Mouse (Mus musculus) olfactory bulb, adult 2 months (tissue): ENCODE measurements around the gene Tchh. TPM values are rescaled to one million over a fixed set of nuclear protein-coding genes. Genes with fewer than 3 reads are reported as not detected.
"Not testable (repeated sequence)": the region's sequence is repeated elsewhere in the genome, so short reads cannot be mapped to it uniquely, and the experiment has no call there.

ENCODE experiments used
- H3K27ac ChIP-seq: fragments of 200-500 bp; 2 replicates; pipeline ENCODE4 v1.5.1; 2012; ENCODE audit warnings: low read depth, low read length; ENCODE audit not compliant: insufficient read depth
- H3K4me1 ChIP-seq: fragments of 200-500 bp; 2 replicates; pipeline ENCODE4 v1.6.1; 2012; ENCODE audit warnings: low read length; ENCODE audit not compliant: control insufficient read depth, insufficient read depth
- H3K4me3 ChIP-seq: fragments of 200-500 bp; 2 replicates; pipeline ENCODE4 v1.5.1; 2012; ENCODE audit warnings: mild to moderate bottlenecking, low read depth, low read length, moderate library complexity; ENCODE audit not compliant: insufficient read depth
- CTCF ChIP-seq: fragments of 200-500 bp; IDR thresholded peaks from 2 replicates; pipeline ENCODE4 v1.5.1; 2012; ENCODE audit warnings: low read depth, mild to moderate bottlenecking, low read length, moderate library complexity; ENCODE audit not compliant: insufficient read depth
- POLR2A ChIP-seq: fragments of 200-500 bp; IDR thresholded peaks from 2 replicates; pipeline ENCODE4 v1.6.1; 2012; ENCODE audit warnings: mild to moderate bottlenecking, low read depth, low read length, moderate library complexity; ENCODE audit not compliant: insufficient read depth
- WGBS: fragments of 180-500 bp; shearing (Covaris S2); methylation state at CpG from one replicate; pipeline ENCODE4 v1.1.7; 2018; 5-methylcytosine and 5-hydroxymethylcytosine counted together
- polyA plus RNA-seq: library from polyadenylated mRNA; stranded (reverse); fragments of >200 nt; gene quantifications from 2 replicates; pipeline ENCODE4 v1.2.4, GENCODE M21; 2012; ENCODE audit warnings: low replicate concordance; ENCODE audit not compliant: missing spikeins, insufficient read depth, insufficient read length

The Tchh gene
- polyA plus RNA-seq, 1 experiment = not detected

DNA sequence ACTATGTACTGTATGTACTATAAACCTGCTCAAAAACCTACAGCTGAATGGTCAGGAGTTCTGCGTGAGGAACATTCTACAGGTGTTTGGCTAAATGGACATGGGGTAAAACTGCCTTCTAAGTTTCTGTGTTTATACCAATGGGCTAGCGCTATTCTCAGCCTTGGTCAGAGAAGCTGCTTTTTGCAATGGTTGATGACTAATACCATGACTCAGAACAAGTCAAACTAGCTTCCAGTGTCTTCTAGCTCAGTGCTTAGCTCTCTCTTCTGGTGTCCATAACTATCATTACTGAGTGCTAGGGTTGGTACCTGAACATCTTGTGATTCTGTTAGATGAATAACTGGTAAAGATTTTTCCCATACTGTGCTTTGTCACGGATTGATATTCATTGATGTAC is 43.5 kb downstream of the Tchh start:
- Histone ChIP-seq H3K4me3 (no peak overlapping the region), H3K27ac (no peak overlapping the region), H3K4me1 (no peaks in the 10 kb centered on the region)
- TF ChIP-seq CTCF = no peak
- no peak for TF ChIP-seq POLR2A
- 83% methylated on average over 3 of the region's 3 CpGs for WGBS

DNA sequence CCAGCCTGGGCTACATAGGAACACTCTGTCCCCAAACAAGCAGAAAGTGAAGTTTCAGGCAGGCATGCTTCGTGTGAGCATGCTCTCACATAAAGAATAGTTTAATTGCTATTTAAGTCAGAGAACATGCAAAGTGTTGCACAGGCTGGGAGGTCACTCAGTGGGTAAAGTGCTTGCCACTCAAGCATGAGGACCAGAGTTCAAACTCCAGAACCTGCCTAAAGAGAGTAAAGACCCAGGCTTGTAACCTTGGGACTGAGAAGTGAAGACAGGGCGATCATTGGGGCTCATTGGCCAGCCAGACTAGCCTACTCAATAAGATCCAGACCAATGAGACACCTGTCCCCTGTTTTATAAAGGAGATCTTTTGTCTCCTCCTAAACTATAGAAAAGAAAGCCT is 46.4 kb downstream of the Tchh start:
- Histone ChIP-seq H3K27ac (no peak overlapping the region), H3K4me1 (no peaks in the 10 kb centered on the region), H3K4me3 (no peak overlapping the region)
- no peak for TF ChIP-seq CTCF
- 91% methylated on average over 2 of the region's 2 CpGs for WGBS

DNA sequence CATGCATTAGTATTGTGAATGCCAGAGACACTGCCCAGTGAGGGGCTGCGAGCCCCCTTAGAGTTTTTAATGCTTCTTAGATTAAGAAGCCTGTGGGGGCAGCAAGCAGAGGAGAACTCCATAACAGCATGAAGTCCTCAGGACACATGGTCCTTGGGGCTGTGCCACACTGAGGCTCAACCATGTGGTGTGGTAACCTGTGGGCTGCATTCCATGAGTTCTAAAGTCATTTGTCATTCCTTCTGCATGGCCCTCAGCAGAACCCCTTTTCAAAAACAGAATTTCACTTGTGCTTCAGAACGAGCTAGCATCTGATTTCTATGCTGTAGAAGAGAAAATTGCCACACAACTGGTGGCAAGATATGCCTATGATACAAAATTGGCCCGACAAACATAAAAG is 50.0 kb downstream of the Tchh start:
- TF ChIP-seq POLR2A = no peak
- TF ChIP-seq CTCF = no peak
- 80% methylated on average over 3 of the region's 3 CpGs for WGBS
- no peak overlapping the region for H3K27ac ChIP-seq
- H3K4me1 ChIP-seq = no peaks in the 10 kb centered on the region
- no peak overlapping the region for H3K4me3 ChIP-seq

DNA sequence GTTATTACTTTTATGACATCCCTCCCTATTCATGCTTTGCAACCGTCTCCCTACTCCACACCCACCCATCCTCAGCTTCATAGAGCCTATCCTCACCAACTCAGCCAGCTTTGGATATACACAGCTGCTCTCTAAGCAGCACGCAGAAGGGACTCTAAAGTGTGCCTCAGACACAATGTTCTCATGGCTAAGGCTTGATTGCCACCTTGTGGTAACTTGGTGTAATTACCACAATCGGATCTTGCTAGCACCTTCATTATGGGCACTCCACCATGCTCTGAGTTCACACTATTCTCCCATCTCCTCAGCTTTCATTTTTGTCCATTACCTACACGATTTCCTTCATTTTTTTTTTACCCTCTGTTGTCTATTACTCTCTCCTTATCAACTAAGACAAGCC is 51.9 kb downstream of the Tchh start:
- whole genome bisulfite sequencing = 0% methylated on average over 4 of the region's 4 CpGs
- Histone ChIP-seq H3K4me1 (no peaks in the 10 kb centered on the region), H3K4me3 (no peak overlapping the region), H3K27ac (no peak overlapping the region)
- TF ChIP-seq POLR2A (no peak), CTCF (no peak)

DNA sequence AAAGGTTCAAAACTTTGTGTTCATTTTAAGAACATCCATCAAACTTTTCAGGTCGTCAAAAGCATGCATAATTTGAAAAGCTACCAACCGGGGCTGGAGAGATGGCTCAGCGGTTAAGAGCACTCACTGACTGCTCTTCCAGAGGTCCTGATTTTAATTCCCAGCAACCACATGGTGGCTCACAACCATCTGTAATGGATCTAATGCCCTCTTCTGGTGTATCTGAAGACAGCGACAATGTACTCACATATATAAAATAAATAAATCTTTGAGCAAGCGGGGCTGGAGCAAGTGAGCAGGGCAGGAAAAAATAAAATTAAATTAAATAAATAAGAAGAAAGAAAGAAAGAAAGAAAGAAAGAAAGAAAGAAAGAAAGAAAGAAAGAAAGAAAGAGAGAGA is 52.6 kb downstream of the Tchh start:
- H3K4me1 ChIP-seq, H3K27ac ChIP-seq, H3K4me3 ChIP-seq: not testable (repeated sequence)
- 35% methylated on average over 5 of the region's 5 CpGs for WGBS

DNA sequence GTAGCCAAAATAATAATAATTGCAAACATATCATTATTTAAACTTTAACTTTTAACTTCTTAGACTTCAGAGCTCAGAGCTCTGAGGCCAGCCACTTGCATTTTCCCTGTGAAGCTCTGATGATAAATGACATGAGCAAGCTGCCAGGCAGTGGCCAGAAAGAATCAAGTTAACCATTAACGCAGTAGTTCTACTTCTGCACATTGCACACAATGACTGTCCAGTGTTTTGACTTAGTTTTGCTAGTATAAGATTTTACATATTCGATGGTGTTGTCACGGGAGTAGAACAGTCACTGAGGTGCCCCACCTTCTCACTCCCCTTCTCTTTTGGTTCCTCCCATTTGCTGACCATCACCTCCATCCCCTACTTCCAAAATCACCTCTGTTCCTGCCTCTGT is 55.0 kb downstream of the Tchh start:
- Histone ChIP-seq H3K4me1 (no peaks in the 10 kb centered on the region), H3K27ac (no peak overlapping the region), H3K4me3 (no peak overlapping the region)
- WGBS = 93% methylated on average over 3 of the region's 3 CpGs
- no peak for TF ChIP-seq CTCF
- TF ChIP-seq POLR2A = no peak

Other genes with a start within 250 kb of the Tchh start
- not detected in 2 replicates for gene Flg2, start 245.1 kb upstream of the Tchh start, polyA plus RNA-seq
- not detected in 2 replicates for gene Flg, start 168.8 kb upstream of the Tchh start, polyA plus RNA-seq
- gene Hrnr, start 122.6 kb upstream of the Tchh start, polyA plus RNA-seq = not detected in 2 replicates
- not detected in 2 replicates for gene Rptn, start 48.6 kb upstream of the Tchh start, polyA plus RNA-seq
- gene Tchhl1, start 26.4 kb downstream of the Tchh start, polyA plus RNA-seq = not detected in 2 replicates
- not detected in 2 replicates for gene S100a11, start 78.2 kb downstream of the Tchh start, polyA plus RNA-seq
- not detected in 2 replicates for gene S100a10, start 112.8 kb downstream of the Tchh start, polyA plus RNA-seq
- gene Tdpoz2, start 210.4 kb downstream of the Tchh start, polyA plus RNA-seq = not detected in 2 replicates
- gene Tdpoz1, start 234.0 kb downstream of the Tchh start, polyA plus RNA-seq = not detected in 2 replicates